Mouse (Mus musculus) heart, adult 2 months (tissue): ENCODE measurements around the gene Atp1a1.

Experiments
- CTCF ChIP-seq: fragments of 200-600 bp; IDR thresholded peaks from 2 replicates; pipeline ENCODE4 v1.8.1; 2022; ENCODE audit warnings: antibody characterized with exemption, mild to moderate bottlenecking, moderate library complexity
- EP300 ChIP-seq: fragments of 200-500 bp; IDR thresholded peaks from 2 replicates; pipeline ENCODE4 v1.6.1; 2011; ENCODE audit warnings: low read depth, low read length, control low read depth; ENCODE audit not compliant: insufficient read depth
- POLR2A ChIP-seq: fragments of 200-500 bp; IDR thresholded peaks from 2 replicates; pipeline ENCODE4 v1.6.1; 2011; ENCODE audit warnings: mild to moderate bottlenecking, low read depth, low read length, control low read depth; ENCODE audit not compliant: insufficient read depth

- no peak for TF ChIP-seq POLR2A
- no peak for TF ChIP-seq EP300
- TF ChIP-seq CTCF = no peak
Measured at GRCm38 (mm10) chr3:101636510-101636909, 32.0 kb upstream of the Atp1a1 start.
